Mouse (Mus musculus): ENCODE measurements at regions not wholly inside any gene's neighbourhood (a gene's known extent, or its start where the extent isn't known, plus 50 kb on each side); places are given as distances from the start of the nearest gene placed in this dataset.
A peak's percentile ranks its signal among the peaks of the same experiment; 100 is the strongest.

GRCm38 (mm10) chr10:95622879-95623517 is 50.3 kb downstream of the Anapc15-ps start:
- no peak for DNase-seq (ENCODE audit: low read depth, low spot score)

- DNase-seq (ENCODE audit: low read depth, low spot score), result no peak
These were observed 52.5 kb downstream of the Anapc15-ps start for GRCm38 (mm10) chr10:95620796-95621195.

GRCm38 (mm10) chr10:95619601-95620000 is 53.6 kb downstream of the Anapc15-ps start:
- DNase-seq (ENCODE audit: low read depth, low spot score), result no peak

GRCm38 (mm10) chr10:95618451-95619079 is 54.6 kb upstream of the Nudt4 start:
- DNase-seq (ENCODE audit: low read depth, low spot score), result no peak

GRCm38 (mm10) chr10:95616821-95617220 is 52.9 kb upstream of the Nudt4 start:
- no peak for DNase-seq (ENCODE audit: low read depth, low spot score)

- peak; percentile 30 for DNase-seq (ENCODE audit: low read depth, low spot score)
These were observed 52.1 kb upstream of the Nudt4 start for GRCm38 (mm10) chr10:95615849-95616650.

Data from CD4-positive helper T cell, adult 2 months (primary cell).